Mouse (Mus musculus) layer of hippocampus, adult 6 months (tissue): ENCODE measurements around the gene Gm21915. TPM values are rescaled to one million over a fixed set of nuclear protein-coding genes. Genes with fewer than 3 reads are reported as not detected.

Source experiments
- long read RNA-seq, 2 experiments: library from polyadenylated mRNA; unstranded; transcript quantifications; one replicate each; pipeline ENCODE4 v2.0.0; 2019 to 2020
- polyA plus RNA-seq: library from polyadenylated mRNA; unstranded; fragments of <200 nt; fragmentation: Nextera tagmentation; gene quantifications from 2 replicates; pipeline ENCODE4 v1.2.3, GENCODE M21; 2021

Gm21915 gene
- not detected in 2 replicates for polyA plus RNA-seq
- long read RNA-seq, experiment 1, result 0 reads
- long read RNA-seq, experiment 2, result 0 reads

GRCm38 (mm10) chr9:40670313-40670712 lies at the start of gene Gm21915:
TSS of gene Gm21915 (plus strand) at chr9:40670613.

GRCm38 (mm10) chr9:40685801-40686420 lies 15.5 kb downstream of the Gm21915 start, which contains the start of gene Clmp:
TSS of gene Clmp (plus strand) at chr9:40685962.

Other genes with a start within 250 kb of the Gm21915 start
- 27.0 and 32.1 TPM in 2 replicates for gene Gramd1b, start 139.2 kb upstream of the Gm21915 start, polyA plus RNA-seq
- gene Clmp, start 15.3 kb downstream of the Gm21915 start, polyA plus RNA-seq, result 2.8 and 3.0 TPM in 2 replicates
- gene Hspa8, start 130.4 kb downstream of the Gm21915 start, polyA plus RNA-seq, result 3,948 and 4,144 TPM in 2 replicates
- gene Bsx, start 203.5 kb downstream of the Gm21915 start, polyA plus RNA-seq, result 0.06 and 0.09 TPM in 2 replicates